Mouse (Mus musculus): ENCODE measurements around the gene Prtg.

- TF ChIP-seq CTCF (IDR thresholded peaks at IDR 0.05; ENCODE audit: low read depth), result peak; percentile 82
- no peak for TF ChIP-seq EP300 (optimal IDR thresholded peaks at IDR 0.05)
Measured at GRCm38 (mm10) chr9:72955546-72955945, 148.9 kb downstream of the Prtg start.

All from stomach, postnatal 0 days (tissue).